Mouse (Mus musculus) heart, postnatal 36 days (tissue): ENCODE measurements around the gene Dnaja1. TPM values are rescaled to one million over a fixed set of nuclear protein-coding genes. Genes with fewer than 3 reads are reported as not detected.

ENCODE experiments used
- DNase-seq, 2 experiments: peaks; one replicate each; pipeline ENCODE4 v3.0.0; 2021 to 2022
- intact Hi-C: fragments of 180-260 bp; cut with DNase I; formaldehyde crosslinking; loops from one replicate; pipeline ENCODE4 v1.15.1; 2025
- total RNA-seq, 2 experiments: library from RNA; stranded (reverse); gene quantifications; 2 replicates each; pipeline ENCODE4 v1.2.3; 2021

Dnaja1 gene
- total RNA-seq, 2 experiments from 2014 or later, result 78.1 to 79.8 TPM

DNA sequence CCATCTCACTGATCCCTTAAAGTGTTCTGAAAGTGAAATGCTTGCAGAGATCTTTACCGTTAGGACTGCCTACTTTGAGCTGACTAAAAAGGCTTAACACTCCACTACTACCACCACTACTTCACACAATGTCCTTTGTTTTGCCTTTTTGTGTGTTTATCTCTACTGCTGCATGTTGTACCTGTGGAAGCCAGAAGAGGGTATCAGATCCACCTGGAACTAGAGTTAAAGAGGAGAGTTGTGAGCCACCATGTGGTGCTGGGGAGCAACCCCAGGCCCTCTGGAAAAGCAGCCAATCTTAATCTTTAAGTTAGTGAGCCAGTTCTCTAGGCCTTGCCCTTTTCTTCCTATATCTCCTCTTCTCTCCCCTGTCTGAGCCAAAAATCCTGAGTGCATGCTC is 5.3 kb downstream of the Dnaja1 start:
- DNase-seq, result no peak
- intact Hi-C loops, result no loop called here

DNA sequence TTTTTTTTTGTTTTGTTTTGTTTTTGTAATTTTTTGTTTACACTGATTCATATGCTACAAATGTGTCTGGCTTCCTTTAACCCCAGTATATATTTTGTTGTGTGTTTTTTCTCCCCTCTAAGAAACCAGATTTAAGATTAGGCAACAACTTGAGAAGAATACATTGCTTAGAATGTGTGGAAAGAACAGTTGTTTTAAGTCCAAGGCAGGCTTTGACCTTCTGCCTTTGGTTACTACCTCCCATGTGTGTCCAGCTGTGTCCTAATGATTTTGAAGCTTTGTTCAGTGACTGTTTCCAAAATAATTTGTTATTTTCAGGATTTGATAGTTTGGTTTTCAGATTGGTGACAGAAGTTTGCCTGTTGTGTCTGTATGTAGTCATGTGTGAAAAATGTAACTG is 9.3 kb downstream of the Dnaja1 start:
- intact Hi-C loops, result no loop called here
- DNase-seq, result no peak

DNA sequence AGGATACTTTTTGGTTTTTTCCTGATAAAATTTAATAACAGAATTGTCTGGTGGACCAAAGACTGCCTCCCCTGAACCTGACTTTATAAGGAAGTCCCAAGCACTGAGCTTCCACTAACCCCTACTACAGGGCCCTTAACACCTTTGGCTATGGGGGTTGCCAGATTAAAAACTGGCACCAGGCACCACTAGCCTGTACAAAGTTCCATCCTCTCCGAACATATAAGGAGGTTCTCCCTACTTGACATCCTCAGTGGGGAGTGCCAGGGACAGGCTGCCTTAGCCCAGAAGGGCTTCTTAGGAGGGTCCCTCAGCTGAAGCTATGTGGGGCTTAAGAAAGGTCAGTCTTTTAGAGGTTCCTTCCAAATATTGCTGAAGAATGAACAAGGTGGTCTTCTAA is 13.4 kb downstream of the Dnaja1 start:
- DNase-seq, result no peak
- intact Hi-C loops, result no loop called here

DNA sequence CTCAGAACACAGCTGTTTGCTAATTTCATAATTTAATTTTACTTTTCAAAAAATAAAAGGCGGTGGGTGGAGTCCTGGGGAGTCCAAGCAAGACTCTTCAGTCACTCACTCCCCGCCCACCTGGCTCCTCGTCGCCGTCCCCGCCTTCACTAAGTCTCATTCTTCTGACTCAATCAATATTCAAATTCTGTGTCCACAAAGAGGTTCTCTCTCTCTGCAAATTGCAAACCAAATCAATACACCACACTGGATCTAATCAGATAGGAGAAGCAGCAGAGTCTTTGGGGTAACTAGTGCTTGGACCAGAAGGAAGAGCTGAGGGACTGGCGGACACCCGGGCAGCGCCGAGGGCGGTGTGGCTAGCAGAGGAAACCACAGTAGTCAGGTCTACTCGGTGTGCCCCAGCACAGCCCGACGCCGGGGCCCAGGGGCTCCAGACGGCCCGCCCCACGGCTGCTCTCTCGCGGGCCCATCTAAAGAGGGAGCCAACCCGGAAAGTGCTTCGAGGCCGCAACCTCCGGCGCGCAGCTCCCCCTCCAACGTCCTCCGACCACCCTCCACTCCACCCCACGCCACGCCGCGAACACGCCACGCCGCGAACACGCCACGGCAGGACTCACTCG is 35.3 kb downstream of the Dnaja1 start:
- intact Hi-C loops, result loop anchor here (2.0 kb wide), 1 partner anchor 32 kb away; no protein-coding TSS in a partner anchor
- DNase-seq, result no peak

DNA sequence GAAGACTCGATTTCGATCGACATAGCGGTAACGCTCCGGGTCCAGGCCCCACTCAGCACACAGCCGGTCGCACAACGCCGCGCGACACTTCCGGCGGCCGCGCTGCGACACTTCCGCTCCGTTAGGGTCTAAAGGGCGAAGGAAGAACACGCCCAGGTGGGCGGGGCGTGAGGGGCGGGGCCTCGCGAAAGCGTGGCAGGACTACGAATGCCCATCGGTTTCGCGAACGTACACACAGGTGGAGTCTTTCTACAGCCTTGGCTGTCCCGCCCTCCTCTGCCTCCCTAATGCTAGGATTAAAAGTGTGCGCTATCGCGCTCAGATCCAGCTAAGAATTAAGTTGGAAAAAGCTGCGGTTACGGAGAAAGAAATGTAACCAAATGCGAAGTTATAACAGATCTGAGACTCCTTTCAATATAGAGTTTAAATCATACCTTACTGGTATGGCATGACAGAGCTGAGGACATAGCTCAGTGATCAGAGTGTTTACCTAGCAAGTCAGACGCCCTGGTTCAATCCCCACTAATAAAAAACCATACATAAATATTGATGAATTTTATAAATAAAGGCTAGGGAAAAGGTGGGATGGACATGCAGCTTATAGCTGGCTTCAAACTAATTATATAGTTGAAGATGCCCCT is 36.0 kb downstream of the Dnaja1 start, which contains the start of gene Smu1:
Gene Smu1, minus strand, starts transcription at position 144 of the 641 bp plus-strand sequence.
- DNase-seq, result peak; percentile 96 to 97
- intact Hi-C loops, result loop anchor here (2.0 kb wide), 1 partner anchor 33 kb away; no protein-coding TSS in a partner anchor

DNA sequence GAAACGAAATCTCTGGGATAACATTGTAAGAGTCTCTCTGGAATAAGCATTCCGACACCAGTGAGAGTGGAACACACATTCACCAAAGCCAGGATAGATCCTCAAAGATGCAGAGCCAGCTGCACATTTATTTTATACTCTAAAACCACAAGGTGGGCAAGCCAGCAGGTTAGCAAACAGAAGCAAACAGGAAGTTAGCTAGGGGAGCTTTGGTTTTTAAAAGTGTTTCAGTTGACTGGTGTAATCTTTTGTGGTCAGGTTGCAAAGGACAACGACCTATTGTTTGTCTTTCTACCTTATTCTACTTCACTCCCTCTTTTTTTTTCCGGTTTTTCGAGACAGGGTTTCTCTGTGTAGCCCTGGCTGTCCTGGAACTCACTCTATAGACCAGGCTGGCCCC is 37.9 kb downstream of the Dnaja1 start:
- DNase-seq, result no peak
- intact Hi-C loops, result no loop called here

DNA sequence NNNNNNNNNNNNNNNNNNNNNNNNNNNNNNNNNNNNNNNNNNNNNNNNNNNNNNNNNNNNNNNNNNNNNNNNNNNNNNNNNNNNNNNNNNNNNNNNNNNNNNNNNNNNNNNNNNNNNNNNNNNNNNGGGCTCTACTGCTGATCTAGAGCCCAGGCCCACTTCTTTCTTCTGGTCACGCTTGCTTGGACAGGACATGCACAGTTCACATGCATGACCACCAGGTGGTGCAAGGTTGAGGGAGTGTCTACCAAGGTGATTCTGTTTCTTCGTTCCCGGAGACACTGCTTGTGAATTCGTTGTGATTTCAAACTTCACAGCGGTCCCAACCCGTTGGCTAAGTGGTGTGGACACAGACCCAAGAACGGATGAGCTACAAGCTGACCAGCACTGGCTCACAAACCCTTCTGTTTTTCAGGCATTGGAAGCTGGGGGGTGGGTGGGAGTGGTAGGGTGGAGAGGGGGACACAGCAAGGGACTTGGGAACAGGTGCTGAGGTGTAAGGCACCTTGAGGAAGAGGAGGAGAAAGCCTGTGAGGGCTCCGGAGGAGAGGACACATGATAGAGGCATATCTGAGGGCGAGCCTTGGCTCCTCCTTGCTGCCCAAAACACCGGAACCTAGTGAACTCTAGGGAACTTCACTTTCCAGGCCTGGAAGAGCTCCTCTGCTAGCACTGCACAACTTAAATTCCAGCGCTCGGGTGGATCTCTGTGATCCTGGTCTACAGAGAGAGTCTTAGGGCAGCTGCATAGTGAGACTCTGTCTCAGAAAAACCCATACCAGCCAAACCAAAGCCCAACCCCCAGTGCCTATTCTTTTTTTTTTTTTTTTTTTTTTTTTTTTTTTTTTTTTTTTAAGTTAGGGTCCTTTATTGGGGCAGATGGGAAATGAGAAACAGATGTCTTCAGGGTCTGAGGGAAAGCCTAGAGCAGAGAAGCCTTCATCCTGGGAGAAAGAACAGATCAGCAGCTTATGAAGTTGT is 52.6 kb downstream of the Dnaja1 start:
- intact Hi-C loops, result loop anchor here (2.0 kb wide), 1 partner anchor 80 kb away; the partner anchor contains the start of gene B4galt1
- DNase-seq, result peak; percentile 79 to 80

DNA sequence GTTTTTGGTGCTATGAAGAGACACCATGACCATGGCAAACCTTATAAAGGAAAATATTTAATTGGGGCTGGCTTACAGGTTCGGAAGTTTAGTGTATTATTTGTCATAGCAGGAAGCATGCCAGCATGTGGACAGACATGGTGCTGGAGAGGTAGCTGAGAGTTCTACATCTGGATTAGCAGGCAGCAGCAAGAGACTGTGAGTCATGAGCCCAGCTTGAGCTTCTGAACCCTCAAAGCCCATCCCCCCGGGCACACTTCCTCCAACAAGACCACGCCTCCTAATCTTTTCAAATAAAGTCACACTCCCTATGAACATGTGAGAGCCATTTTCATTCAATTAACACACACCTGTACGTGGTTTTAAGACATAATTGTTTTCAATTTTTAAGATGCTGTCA is 54.5 kb downstream of the Dnaja1 start:
- no peak for DNase-seq
- intact Hi-C loops, result no loop called here

DNA sequence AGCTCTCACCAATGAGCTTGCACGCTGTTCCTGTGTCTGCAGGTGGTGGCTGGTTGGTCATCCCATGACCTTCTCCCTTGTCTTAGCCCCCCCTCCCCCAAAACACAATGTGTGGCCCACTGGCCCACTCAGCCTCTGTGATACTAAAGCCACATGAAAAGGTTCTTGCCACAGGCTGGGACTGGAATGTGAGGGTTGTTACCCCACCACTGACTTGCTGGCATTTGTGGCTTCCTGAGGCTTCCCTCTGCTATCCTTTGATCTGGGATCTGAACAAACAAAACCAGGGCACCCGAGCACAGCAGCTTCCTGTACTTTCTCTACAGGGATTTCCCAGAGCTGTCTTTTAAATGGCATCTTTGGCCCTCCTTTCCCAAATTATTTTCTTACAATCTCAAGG is 55.2 kb downstream of the Dnaja1 start:
- no peak for DNase-seq
- intact Hi-C loops, result no loop called here

DNA sequence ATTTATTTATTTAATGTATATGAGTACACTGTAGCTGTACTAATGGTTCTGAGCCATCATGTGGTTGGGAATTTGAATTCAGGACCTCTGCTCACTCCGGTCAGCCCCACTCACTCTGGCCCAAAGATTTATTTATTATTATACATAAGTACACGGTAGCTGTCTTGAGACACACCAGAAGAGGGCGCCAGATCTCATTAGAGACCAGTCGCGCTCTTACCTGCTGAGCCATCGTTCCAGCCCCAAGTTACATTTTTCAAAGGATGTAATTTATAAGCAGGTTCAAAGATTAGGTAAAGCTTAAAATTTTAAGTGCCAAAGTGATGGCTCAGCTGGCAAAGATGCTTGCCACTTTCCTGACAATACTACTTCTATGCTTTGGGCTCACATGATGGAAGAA is 56.7 kb downstream of the Dnaja1 start:
- DNase-seq, result no peak
- intact Hi-C loops, result no loop called here

DNA sequence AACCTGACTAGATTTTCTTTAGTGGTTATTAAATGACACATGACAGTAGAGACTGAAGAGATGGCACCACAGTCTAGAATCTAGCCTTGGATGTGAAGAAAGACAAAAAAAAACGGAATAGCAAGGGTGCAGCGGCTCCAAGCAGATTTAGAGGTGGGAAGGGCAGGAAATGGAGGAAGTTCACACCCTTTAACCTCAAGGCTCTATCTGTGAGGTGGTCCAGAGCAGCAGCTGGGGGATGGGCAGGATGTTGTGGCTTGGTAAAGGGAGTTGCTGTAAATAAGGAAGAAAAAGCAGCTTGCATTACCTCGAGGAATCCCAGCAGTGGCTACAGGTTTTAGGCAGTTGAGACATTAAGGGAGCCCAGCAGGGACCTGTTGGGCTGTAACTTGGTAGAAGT is 59.2 kb downstream of the Dnaja1 start:
- DNase-seq, result no peak
- intact Hi-C loops, result loop anchor here (5.0 kb wide), 1 partner anchor 56 kb away; no protein-coding TSS in a partner anchor

DNA sequence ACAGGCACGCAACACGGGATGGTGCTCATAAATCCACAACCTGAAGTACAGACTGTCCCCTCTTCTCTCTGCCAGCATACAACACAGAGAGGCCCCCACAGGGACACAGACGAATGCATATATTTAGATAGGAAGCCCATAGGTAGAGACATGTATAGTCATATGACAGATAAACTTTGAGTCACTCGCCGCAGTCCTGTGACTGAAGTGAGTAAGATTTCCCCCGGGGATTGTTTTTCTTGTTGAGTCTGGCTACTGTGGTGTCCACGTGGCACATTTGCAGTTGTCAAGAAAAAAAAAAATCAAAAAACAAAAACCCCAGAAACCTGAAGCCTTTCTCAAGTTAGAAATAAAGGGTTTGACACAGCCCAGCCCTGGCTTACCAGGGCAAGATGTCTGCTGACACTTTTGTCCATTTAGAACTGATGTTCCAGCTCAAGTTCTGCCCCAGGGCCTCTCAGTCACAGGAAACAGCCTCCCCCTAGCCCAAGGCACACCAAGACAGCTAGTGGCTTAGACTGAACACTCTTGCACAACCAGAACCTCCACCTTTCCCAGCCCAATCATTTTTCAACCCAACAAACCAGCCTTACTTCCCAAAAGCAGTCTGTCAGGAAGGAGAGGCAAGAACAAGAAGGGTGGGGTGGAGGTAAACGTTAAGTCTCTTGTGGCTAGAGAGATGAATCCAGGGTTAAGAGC is 60.0 kb downstream of the Dnaja1 start:
- DNase-seq, result no peak
- intact Hi-C loops, result loop anchor here (5.0 kb wide), 1 partner anchor 55 kb away; no protein-coding TSS in a partner anchor

DNA sequence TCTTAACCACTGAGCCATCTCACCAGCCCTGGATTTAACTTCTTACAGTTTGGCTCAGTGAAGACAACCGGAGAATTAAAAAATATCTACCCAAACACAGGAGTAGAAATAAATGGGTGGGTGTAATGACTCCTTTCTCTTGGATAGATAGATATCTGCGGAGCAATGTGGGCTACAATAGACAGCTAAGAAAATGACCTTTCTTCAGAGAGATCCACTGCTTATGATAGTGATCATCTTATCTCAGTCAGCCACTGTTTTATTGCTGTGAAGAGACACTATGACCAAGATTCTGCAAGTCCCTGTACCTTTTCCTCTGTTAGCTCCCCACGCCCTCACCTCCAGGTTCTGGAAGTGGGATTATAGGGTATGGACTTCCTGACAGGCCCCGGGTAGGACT is 61.1 kb downstream of the Dnaja1 start:
- intact Hi-C loops, result loop anchor here (5.0 kb wide), 1 partner anchor 54 kb away; no protein-coding TSS in a partner anchor
- DNase-seq, result no peak

DNA sequence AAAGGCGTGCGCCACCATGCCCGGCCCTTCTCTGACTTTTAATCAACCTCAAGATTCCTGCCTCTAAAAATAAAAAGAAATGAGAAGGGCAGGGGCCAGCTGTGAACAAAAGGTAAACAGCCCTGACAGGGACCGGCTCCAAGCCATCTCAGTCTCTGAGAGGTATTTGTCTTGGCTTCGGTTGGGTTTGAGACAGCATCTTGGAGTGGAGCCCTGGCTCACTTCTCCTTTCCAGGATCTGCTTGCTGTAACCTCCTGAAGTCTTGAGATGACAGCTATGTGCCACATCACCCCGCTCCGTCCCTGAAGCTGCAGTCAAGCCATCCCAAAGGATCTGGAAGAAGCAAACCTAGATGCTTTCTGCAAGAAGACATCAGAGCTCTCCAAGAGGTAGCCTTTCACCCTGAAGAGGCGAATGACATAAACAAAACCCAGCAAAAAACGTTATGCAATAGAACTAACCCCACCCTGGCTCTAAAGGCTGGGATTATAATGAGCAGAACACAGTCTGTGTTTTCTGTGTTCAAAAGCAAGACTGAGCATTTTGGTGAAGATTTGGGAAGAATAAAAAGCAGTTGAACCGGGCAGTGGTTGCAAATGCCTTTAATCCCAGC is 62.7 kb downstream of the Dnaja1 start:
- intact Hi-C loops, result loop anchor here (5.0 kb wide), 1 partner anchor 53 kb away; no protein-coding TSS in a partner anchor
- peak; percentile 72 to 79 for DNase-seq

DNA sequence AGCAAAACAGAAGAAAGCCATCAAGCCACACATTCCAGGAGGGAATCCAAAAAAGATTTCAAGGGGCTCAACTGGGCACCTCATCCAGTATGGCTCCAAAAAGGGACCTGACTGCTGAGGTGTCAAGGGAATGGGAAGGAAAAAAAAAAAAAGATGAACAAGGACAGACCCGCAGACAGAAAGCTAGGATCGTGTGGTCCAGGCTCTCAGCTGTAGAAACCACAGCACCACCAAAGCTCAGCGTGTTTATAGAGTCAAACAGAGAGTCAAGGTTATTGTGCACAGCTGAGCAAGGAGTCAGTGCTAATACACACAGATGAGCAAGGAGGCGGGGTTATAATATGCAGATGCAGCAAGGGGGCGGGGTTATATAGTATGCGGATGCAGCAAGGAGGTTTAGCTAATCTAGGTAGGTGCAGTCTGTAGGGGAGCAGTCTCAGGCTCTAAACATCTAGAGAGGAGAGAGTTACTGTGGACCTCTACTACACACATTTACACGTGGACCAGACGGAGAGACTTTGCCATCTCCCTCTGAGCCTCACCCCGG is 63.7 kb downstream of the Dnaja1 start:
- intact Hi-C loops, result no loop called here

DNA sequence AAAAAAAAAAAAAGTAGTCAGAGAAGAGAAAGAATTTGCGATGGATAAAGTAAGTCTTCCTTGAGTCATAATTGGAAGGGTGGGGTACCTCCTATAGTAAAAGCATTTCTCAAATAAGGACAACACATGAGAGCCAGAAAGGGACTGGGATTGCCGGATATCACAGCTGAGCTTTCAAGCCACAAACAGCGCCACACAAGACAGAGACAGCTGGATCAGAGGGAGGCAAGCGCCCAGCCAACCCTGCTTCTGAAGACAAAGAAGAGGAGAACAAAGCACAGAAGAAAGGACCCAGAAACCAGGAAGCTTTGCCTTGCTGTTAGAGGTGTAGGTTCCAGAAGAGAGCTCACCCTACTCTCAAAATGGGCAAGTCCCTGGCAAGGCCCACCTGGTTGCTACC is 64.6 kb downstream of the Dnaja1 start:
- no peak for DNase-seq
- intact Hi-C loops, result no loop called here

More for the DNA sequence above, 63.7 kb downstream of the Dnaja1 start:
- no peak for DNase-seq
